Mouse (Mus musculus) heart, adult 2 months (tissue): ENCODE data around the gene Myzap. TPM values are rescaled to one million over a fixed set of nuclear protein-coding genes. Genes with fewer than 3 reads are reported as not detected.

Experiments
- DNase-seq, 2 experiments: peaks; one replicate each; pipeline ENCODE4 v3.0.0; 2021
- H3K27ac ChIP-seq: fragments of 200-600 bp; 2 replicates; pipeline ENCODE4 v1.8.1; 2022
- H3K27me3 ChIP-seq: fragments of 200-500 bp; 2 replicates; pipeline ENCODE4 v1.6.1; 2012; ENCODE audit warnings: mild to moderate bottlenecking, low read length, inconsistent platforms, mixed read lengths; ENCODE audit not compliant: control insufficient read depth, insufficient read depth
- H3K36me3 ChIP-seq: fragments of 200-500 bp; 2 replicates; pipeline ENCODE4 v1.6.1; 2012; ENCODE audit warnings: low read length, inconsistent platforms; ENCODE audit not compliant: control insufficient read depth, insufficient read depth
- H3K4me1 ChIP-seq: fragments of 200-500 bp; 2 replicates; pipeline ENCODE4 v1.6.1; 2011; ENCODE audit warnings: low read length; ENCODE audit not compliant: control insufficient read depth, insufficient read depth
- H3K4me3 ChIP-seq: fragments of 200-600 bp; 2 replicates; pipeline ENCODE4 v1.8.1; 2022
- H3K79me2 ChIP-seq: fragments of 200-500 bp; replicated peaks from 2 replicates; pipeline ENCODE4 v1.6.1; 2012; ENCODE audit warnings: mild to moderate bottlenecking, inconsistent platforms, low read length, moderate library complexity, mixed read lengths; ENCODE audit not compliant: control insufficient read depth, insufficient read depth
- H3K9ac ChIP-seq: fragments of 200-500 bp; 2 replicates; pipeline ENCODE4 v1.6.1; 2012; ENCODE audit warnings: low read depth, mild to moderate bottlenecking, control low read depth, inconsistent platforms, low read length, mixed read lengths
- CTCF ChIP-seq: fragments of 200-600 bp; IDR thresholded peaks from 2 replicates; pipeline ENCODE4 v1.8.1; 2022; ENCODE audit warnings: antibody characterized with exemption, mild to moderate bottlenecking, moderate library complexity
- EP300 ChIP-seq: fragments of 200-500 bp; IDR thresholded peaks from 2 replicates; pipeline ENCODE4 v1.6.1; 2011; ENCODE audit warnings: low read depth, low read length, control low read depth; ENCODE audit not compliant: insufficient read depth
- POLR2A ChIP-seq: fragments of 200-500 bp; IDR thresholded peaks from 2 replicates; pipeline ENCODE4 v1.6.1; 2011; ENCODE audit warnings: mild to moderate bottlenecking, low read depth, low read length, control low read depth; ENCODE audit not compliant: insufficient read depth
- WGBS: fragments of 180-500 bp; shearing (Covaris S2); methylation state at CpG from one replicate; pipeline ENCODE4 v1.1.7; 2018; 5-methylcytosine and 5-hydroxymethylcytosine counted together
- intact Hi-C: fragments of 180-260 bp; cut with DNase I; formaldehyde crosslinking; loops from one replicate; pipeline ENCODE4 v1.15.1; 2025
- polyA plus RNA-seq: library from polyadenylated mRNA; depleted of rRNA; stranded (reverse); fragments of >200 nt; gene quantifications from 2 replicates; pipeline ENCODE4 v1.2.3, GENCODE M21; 2012
- total RNA-seq, 2 experiments: library from RNA; stranded (reverse); gene quantifications; 2 replicates each; pipeline ENCODE4 v1.2.3; 2021

The Myzap gene
- total and polyA plus RNA-seq, 3 experiments, result 163 to 430 (median 359) TPM

- peaks cover 5% of the 10 kb centered on the region for H3K4me1 ChIP-seq
- no peak overlapping the region for H3K9ac ChIP-seq
- H3K4me3 ChIP-seq, result no peak overlapping the region
- no peaks in the 10 kb centered on the region for H3K27me3 ChIP-seq
- no peaks in the 10 kb centered on the region for H3K79me2 ChIP-seq
- DNase-seq, result peak in 1 of 2 experiments; percentile 54
- H3K36me3 ChIP-seq, result no peaks in the 10 kb centered on the region
- intact Hi-C loops, result loop anchor here (2.0 kb wide), 1 partner anchor 21 kb away; no protein-coding TSS in a partner anchor
- H3K27ac ChIP-seq, result peak overlapping the region; percentile 45
- 43% methylated on average over 4 of the region's 4 CpGs for WGBS
- TF ChIP-seq EP300 (0 out of 2 replicates have a peak, but pooled peaks have one; percentile 21), POLR2A (no peak)
These were observed 19.7 kb upstream of the Myzap start for GRCm38 (mm10) chr9:71611876-71612275.

- no peaks in the 10 kb centered on the region for H3K36me3 ChIP-seq
- DNase-seq, result no peak
- H3K4me1 ChIP-seq, result peaks cover 11% of the 10 kb centered on the region
- no peak for TF ChIP-seq EP300
- no peak for TF ChIP-seq POLR2A
- TF ChIP-seq CTCF, result no peak
- no peaks in the 10 kb centered on the region for H3K79me2 ChIP-seq
- no peaks in the 10 kb centered on the region for H3K27me3 ChIP-seq
- intact Hi-C loops, result no loop called here
- H3K9ac ChIP-seq, result no peak overlapping the region
- H3K4me3 ChIP-seq, result no peak overlapping the region
- H3K27ac ChIP-seq, result no peak overlapping the region
- 20% methylated on average over 6 of the region's 6 CpGs for WGBS
These were observed 16.9 kb upstream of the Myzap start for GRCm38 (mm10) chr9:71609010-71609409.

GRCm38 (mm10) chr9:71606296-71607057, 14.3 kb upstream of the Myzap start:
- no peak for TF ChIP-seq CTCF
- TF ChIP-seq POLR2A, result 0 out of 2 replicates have a peak, but pooled peaks have one; percentile 9
- no peaks in the 10 kb centered on the region for H3K27me3 ChIP-seq
- intact Hi-C loops, result no loop called here
- H3K4me1 ChIP-seq, result peaks cover 11% of the 10 kb centered on the region
- H3K4me3 ChIP-seq, result no peak overlapping the region
- 28% methylated on average over 13 of the region's 13 CpGs for WGBS
- no peaks in the 10 kb centered on the region for H3K36me3 ChIP-seq
- H3K79me2 ChIP-seq, result no peaks in the 10 kb centered on the region
- DNase-seq, result no peak
- no peak overlapping the region for H3K9ac ChIP-seq
- H3K27ac ChIP-seq, result peak overlapping the region; percentile 56

- H3K36me3 ChIP-seq, result no peaks in the 10 kb centered on the region
- intact Hi-C loops, result no loop called here
These were observed 12.9 kb upstream of the Myzap start for GRCm38 (mm10) chr9:71604914-71605635.

GRCm38 (mm10) chr9:71599861-71600260, 7.7 kb upstream of the Myzap start:
- DNase-seq, result peak in 1 of 2 experiments; percentile 41
- Histone ChIP-seq H3K27me3 (no peaks in the 10 kb centered on the region), H3K79me2 (no peaks in the 10 kb centered on the region), H3K4me1 (peaks cover 8% of the 10 kb centered on the region), H3K27ac (no peak overlapping the region; the same call in 1 of the 2 replicates), H3K36me3 (no peaks in the 10 kb centered on the region), H3K4me3 (no peak overlapping the region), H3K9ac (no peak overlapping the region)
- intact Hi-C loops, result no loop called here
- no peak for TF ChIP-seq POLR2A
- no peak for TF ChIP-seq CTCF
- TF ChIP-seq EP300, result no peak
- 55% methylated on average over 7 of the region's 7 CpGs for WGBS

More at GRCm38 (mm10) chr9:71604914-71605635, 12.9 kb upstream of the Myzap start:
- H3K4me3 ChIP-seq, result no peak overlapping the region
- no peak for DNase-seq
- no peak overlapping the region for H3K9ac ChIP-seq
- TF ChIP-seq CTCF (no peak), POLR2A (no peak), EP300 (no peak)
- no peak overlapping the region for H3K27ac ChIP-seq
- no peaks in the 10 kb centered on the region for H3K27me3 ChIP-seq
- WGBS, result 46% methylated on average over 6 of the region's 6 CpGs
- H3K4me1 ChIP-seq, result peaks cover 11% of the 10 kb centered on the region
- no peaks in the 10 kb centered on the region for H3K79me2 ChIP-seq

GRCm38 (mm10) chr9:71596888-71597287, 4.7 kb upstream of the Myzap start:
- Histone ChIP-seq H3K36me3 (no peaks in the 10 kb centered on the region), H3K4me1 (peaks cover 17% of the 10 kb centered on the region), H3K4me3 (no peak overlapping the region), H3K27me3 (no peaks in the 10 kb centered on the region), H3K79me2 (no peaks in the 10 kb centered on the region), H3K27ac (peak overlapping the region; percentile 73), H3K9ac (no peak overlapping the region)
- peak in 1 of 2 experiments; percentile 32 for DNase-seq
- 45% methylated on average over 6 of the region's 6 CpGs for WGBS
- TF ChIP-seq POLR2A, result peak; percentile 36; the same call in 1 of the 2 replicates
- peak; percentile 68; the same call in 1 of the 2 replicates for TF ChIP-seq EP300
- TF ChIP-seq CTCF, result 0 out of 2 replicates have a peak, but pooled peaks have one; percentile 8
- intact Hi-C loops, result no loop called here
